Mouse (Mus musculus) G1E (cell line): ENCODE data around the gene Grip1. TPM values are rescaled to one million over a fixed set of nuclear protein-coding genes. Genes with fewer than 3 reads are reported as not detected.

Source experiments
- ATAC-seq: 2 replicates; pipeline ENCODE4 v1.8.0; 2016; ENCODE audit warnings: mild to moderate bottlenecking; ENCODE audit not compliant: insufficient number of reproducible peaks, poor library complexity, low FRiP score, severe bottlenecking; ENCODE audit errors: extremely low read depth
- DNase-seq: peaks from one replicate; pipeline ENCODE4 v3.0.0; 2012; ENCODE audit warnings: low spot score
- H3K27me3 ChIP-seq: 2 replicates; pipeline ENCODE4 v1.6.1; 2012; ENCODE audit warnings: mild to moderate bottlenecking, low read length, inconsistent platforms; ENCODE audit not compliant: insufficient read depth
- H3K36me3 ChIP-seq: replicated peaks from 2 replicates; pipeline ENCODE3; 2012; ENCODE audit warnings: mild to moderate bottlenecking, inconsistent platforms
- H3K4me1 ChIP-seq: 2 replicates; pipeline ENCODE4 v1.6.1; 2012; ENCODE audit warnings: low read depth, low read length, inconsistent platforms, mixed read lengths; ENCODE audit not compliant: insufficient read depth
- H3K4me3 ChIP-seq: 2 replicates; pipeline ENCODE4 v1.5.1; 2012; ENCODE audit warnings: low read depth, mild to moderate bottlenecking, inconsistent platforms, low read length, moderate library complexity, mixed read lengths
- H3K9me3 ChIP-seq: replicated peaks from 2 replicates; pipeline ENCODE4 v1.6.1; 2012; ENCODE audit warnings: inconsistent platforms
- CTCF ChIP-seq: IDR thresholded peaks from 2 replicates; pipeline ENCODE4 v1.5.1; 2012; ENCODE audit warnings: low read depth, low read length, inconsistent platforms, mixed read lengths
- GATA1 ChIP-seq: IDR thresholded peaks from 2 replicates; pipeline ENCODE4 v1.6.1; 2012; ENCODE audit warnings: borderline replicate concordance, low read length, inconsistent platforms, mixed read lengths
- GATA2 ChIP-seq: IDR thresholded peaks from 2 replicates; pipeline ENCODE4 v1.6.1; 2012; ENCODE audit warnings: low read depth, low read length, inconsistent platforms, borderline replicate concordance
- POLR2AphosphoS5 ChIP-seq: IDR thresholded peaks from 2 replicates; pipeline ENCODE4 v1.6.1; 2012; ENCODE audit warnings: low read depth, low read length, inconsistent platforms; ENCODE audit not compliant: insufficient replicate concordance
- TAL1 ChIP-seq: conservative IDR thresholded peaks from 2 replicates; pipeline ENCODE4 v1.6.1; 2012; ENCODE audit warnings: low read depth, low read length, inconsistent platforms, mixed read lengths
- polyA plus RNA-seq: library from polyadenylated mRNA; stranded (reverse); fragments of >175 nt; gene quantifications from 2 replicates; pipeline ENCODE4 v1.2.3, GENCODE M21; 2012
- total RNA-seq, 2 experiments: library from RNA; stranded (forward) in 1 of 2; stranded (reverse) in 1 of 2; fragments of 200-1000 nt in 1 of 2; fragments of >200 nt in 1 of 2; fragmentation: Nextera tagmentation in 1 of 2; gene quantifications; 2 replicates each; pipeline ENCODE4 v1.2.3; 2014 to 2017

Grip1 gene
- total and polyA plus RNA-seq, 3 experiments = 0.11 TPM; not detected in 2

- Histone ChIP-seq H3K4me3 (no peak overlapping the region), H3K36me3 (no peaks in the 10 kb centered on the region), H3K9me3 (peaks cover 25% of the 10 kb centered on the region), H3K27me3 (no peaks in the 10 kb centered on the region), H3K4me1 (no peaks in the 10 kb centered on the region)
- DNase-seq = no peak
- no peak for ATAC-seq
- no peak for TF ChIP-seq TAL1
- TF ChIP-seq CTCF = no peak
- no peak for TF ChIP-seq GATA1
- TF ChIP-seq POLR2AphosphoS5 = no peak
- no peak for TF ChIP-seq GATA2
Measured at GRCm38 (mm10) chr10:120026437-120026836, 572.8 kb downstream of the Grip1 start.

- Histone ChIP-seq H3K27me3 (no peaks in the 10 kb centered on the region), H3K9me3 (peaks cover 33% of the 10 kb centered on the region), H3K4me3 (no peak overlapping the region), H3K4me1 (no peaks in the 10 kb centered on the region), H3K36me3 (no peaks in the 10 kb centered on the region)
- DNase-seq = no peak
- TF ChIP-seq CTCF (no peak), POLR2AphosphoS5 (no peak), GATA2 (no peak), TAL1 (no peak), GATA1 (no peak)
- ATAC-seq = no peak
Measured at GRCm38 (mm10) chr10:120030901-120031300, 577.3 kb downstream of the Grip1 start.

- no peak overlapping the region for H3K4me3 ChIP-seq
- TF ChIP-seq GATA2 = no peak
- TF ChIP-seq TAL1 = no peak
- no peak for TF ChIP-seq GATA1
- TF ChIP-seq CTCF = no peak
- TF ChIP-seq POLR2AphosphoS5 = no peak
- ATAC-seq (no peak), DNase-seq (no peak)
- H3K4me1 ChIP-seq = no peaks in the 10 kb centered on the region
- no peaks in the 10 kb centered on the region for H3K27me3 ChIP-seq
- H3K36me3 ChIP-seq = no peaks in the 10 kb centered on the region
- H3K9me3 ChIP-seq = peaks cover 33% of the 10 kb centered on the region
Measured at GRCm38 (mm10) chr10:120031316-120031715, 577.7 kb downstream of the Grip1 start.

GRCm38 (mm10) chr10:120033866-120034265, 580.2 kb downstream of the Grip1 start:
- Histone ChIP-seq H3K4me1 (no peaks in the 10 kb centered on the region), H3K4me3 (no peak overlapping the region), H3K27me3 (no peaks in the 10 kb centered on the region), H3K9me3 (peaks cover 38% of the 10 kb centered on the region), H3K36me3 (no peaks in the 10 kb centered on the region)
- ATAC-seq (no peak), DNase-seq (no peak)
- TF ChIP-seq POLR2AphosphoS5 (no peak), CTCF (no peak), GATA2 (no peak), TAL1 (no peak), GATA1 (no peak)

- TF ChIP-seq CTCF (no peak), GATA1 (no peak), POLR2AphosphoS5 (no peak), GATA2 (no peak), TAL1 (no peak)
- ATAC-seq = no peak
- DNase-seq = no peak
- Histone ChIP-seq H3K4me3 (no peak overlapping the region), H3K36me3 (no peaks in the 10 kb centered on the region), H3K27me3 (no peaks in the 10 kb centered on the region), H3K9me3 (peaks cover 36% of the 10 kb centered on the region), H3K4me1 (no peaks in the 10 kb centered on the region)
Measured at GRCm38 (mm10) chr10:120035211-120035733, 581.6 kb downstream of the Grip1 start.

- Histone ChIP-seq H3K36me3 (no peaks in the 10 kb centered on the region), H3K4me1 (no peaks in the 10 kb centered on the region), H3K9me3 (peaks cover 36% of the 10 kb centered on the region), H3K27me3 (no peaks in the 10 kb centered on the region), H3K4me3 (no peak overlapping the region)
- no peak for TF ChIP-seq TAL1
- TF ChIP-seq GATA2 = no peak
- no peak for TF ChIP-seq POLR2AphosphoS5
- TF ChIP-seq GATA1 = no peak
- no peak for TF ChIP-seq CTCF
- ATAC-seq (no peak), DNase-seq (no peak)
Measured at GRCm38 (mm10) chr10:120035824-120036223, 582.2 kb downstream of the Grip1 start.

- H3K4me1 ChIP-seq = no peaks in the 10 kb centered on the region
- no peak overlapping the region for H3K4me3 ChIP-seq
- DNase-seq = no peak
- H3K36me3 ChIP-seq = no peaks in the 10 kb centered on the region
- no peaks in the 10 kb centered on the region for H3K27me3 ChIP-seq
- peaks cover 29% of the 10 kb centered on the region for H3K9me3 ChIP-seq
- ATAC-seq = no peak
- TF ChIP-seq CTCF (no peak), TAL1 (no peak), GATA1 (no peak), POLR2AphosphoS5 (no peak), GATA2 (no peak)
Measured at GRCm38 (mm10) chr10:120038194-120038593, 584.6 kb downstream of the Grip1 start.
